Mouse (Mus musculus): ENCODE measurements at regions not wholly inside any gene's neighbourhood (a gene's known extent, or its start where the extent isn't known, plus 50 kb on each side); places are given as distances from the start of the nearest gene placed in this dataset.

DNA sequence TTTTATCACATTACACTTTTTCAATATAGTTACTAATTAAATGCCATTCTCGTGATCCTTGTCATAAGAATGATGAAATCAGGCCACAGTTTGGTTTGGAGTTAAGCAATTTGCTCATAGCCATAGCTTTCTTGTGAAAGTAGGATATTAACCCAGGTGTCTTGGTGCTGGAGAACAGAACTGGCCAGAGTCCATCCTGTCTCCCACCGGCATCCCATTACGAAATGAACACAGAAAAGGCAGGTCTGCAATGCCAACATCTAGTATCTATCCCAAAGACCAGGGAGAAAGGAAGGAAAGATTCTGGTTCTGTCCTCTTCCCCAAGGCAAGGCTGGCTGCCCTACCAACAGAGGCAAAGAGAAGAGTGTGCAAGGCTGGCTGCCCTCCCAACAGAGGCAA is 61.6 kb upstream of the Avpr1a start:
- no peak for DNase-seq

DNA sequence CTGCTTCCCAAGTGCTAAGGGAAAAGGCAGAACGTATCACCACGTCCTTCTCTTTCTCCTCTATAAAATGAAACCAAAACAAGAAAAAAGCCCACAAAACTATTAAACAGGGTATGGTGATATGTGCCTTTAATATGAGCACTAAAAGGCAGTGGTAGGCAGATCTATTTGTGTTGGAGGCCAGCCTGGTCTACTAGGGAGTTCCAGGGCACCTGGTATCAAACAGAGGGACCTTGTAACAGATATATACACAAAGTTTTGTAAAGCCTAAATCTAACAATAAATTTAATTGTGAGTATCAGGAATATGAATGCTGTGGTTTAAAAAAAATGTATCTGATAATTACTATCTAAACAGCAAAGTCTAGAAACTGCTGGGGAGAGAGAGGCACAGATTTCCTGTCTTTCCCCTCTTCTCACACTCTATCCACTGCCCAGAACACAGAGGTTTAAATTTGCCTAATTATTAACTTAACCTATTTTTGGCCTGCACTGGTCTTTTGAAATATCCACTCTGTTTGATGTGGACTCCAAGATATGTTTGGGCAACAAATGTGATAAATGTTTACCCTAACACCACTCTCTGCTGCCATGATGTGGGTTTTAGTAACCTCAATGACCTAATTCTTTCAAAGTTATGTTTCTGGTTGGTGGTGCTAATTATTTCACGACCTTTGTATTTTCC is 68.5 kb upstream of the Avpr1a start:
- no peak for DNase-seq

DNA sequence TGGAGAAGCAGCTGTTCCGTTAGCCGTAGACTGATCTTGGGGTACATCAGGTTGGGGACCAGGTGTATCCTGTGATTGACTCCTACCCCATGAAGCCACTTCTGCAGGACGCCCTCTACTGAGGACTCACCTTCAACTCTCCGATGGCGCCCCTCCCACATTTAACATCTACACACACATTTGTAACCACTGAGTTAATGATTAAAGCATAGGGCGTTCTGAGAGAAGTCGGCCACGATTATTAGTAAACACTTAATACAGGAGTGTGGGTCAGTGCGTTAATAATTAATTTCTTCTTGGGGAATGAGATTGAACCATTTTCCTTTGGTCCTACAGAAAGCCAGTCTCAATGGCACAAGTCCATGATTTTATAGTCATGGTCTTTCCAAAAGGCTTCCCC is 105.0 kb upstream of the Avpr1a start:
- DNase-seq: peak; percentile 5

DNA sequence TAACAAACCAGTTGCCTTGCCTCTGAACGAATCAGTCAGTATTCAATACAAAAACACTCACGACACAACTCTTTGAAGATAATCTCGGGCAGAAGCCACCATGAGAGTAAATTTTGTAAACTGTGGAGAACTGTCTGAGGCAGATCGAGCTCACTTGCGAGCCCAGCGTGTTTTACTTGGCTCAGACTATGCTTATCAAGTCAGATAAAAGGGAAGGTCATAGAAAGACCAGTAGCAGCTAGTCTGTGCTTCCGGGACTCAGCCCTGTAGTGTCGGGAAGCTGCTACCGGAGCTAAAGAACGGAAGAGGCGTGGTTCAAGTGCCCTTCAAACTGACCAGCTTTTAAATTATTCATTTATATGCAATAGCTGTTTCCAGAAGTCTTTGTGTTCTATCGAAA is 105.9 kb upstream of the Avpr1a start:
- peak; percentile 4 for DNase-seq

DNA sequence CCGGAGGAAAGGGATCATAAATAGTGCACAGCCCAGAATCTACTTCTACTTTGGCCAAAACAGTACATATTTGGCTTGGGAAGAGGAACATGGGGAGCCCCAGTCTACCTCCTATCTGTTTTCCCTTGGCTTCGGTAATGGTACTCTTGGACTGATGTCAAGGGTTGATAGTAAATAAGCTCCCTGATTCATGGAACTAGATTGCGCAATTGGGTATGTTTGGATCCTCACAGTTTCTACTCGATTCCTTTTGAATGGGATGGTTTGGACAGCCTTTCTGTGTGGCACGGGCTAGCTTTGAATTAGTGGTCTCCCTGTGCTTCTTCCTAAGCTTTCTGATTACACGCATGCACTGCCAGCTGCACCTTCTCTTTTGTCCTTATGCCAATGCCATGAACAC is 121.4 kb upstream of the Avpr1a start:
- no peak for DNase-seq

DNA sequence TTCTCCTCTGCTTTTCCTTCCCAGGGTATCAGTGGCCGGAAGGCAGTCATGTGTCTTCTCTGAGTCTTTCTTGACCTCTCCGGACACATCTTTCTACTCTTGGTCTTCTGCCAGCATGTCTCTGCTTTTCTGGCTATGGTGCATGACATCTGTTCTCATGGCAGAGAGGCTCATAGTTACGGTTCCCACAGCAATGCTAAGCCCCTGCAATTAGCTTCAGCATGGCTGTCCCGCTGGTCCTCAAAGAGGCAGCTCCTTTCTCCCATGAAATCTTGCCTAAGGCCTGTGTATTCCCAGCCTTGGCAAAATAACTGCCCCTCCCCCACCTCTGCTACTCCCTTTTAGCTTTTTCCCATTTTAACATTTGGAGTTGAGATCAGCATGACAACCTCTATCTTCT is 129.4 kb upstream of the Avpr1a start:
- DNase-seq: peak; percentile 42

DNA sequence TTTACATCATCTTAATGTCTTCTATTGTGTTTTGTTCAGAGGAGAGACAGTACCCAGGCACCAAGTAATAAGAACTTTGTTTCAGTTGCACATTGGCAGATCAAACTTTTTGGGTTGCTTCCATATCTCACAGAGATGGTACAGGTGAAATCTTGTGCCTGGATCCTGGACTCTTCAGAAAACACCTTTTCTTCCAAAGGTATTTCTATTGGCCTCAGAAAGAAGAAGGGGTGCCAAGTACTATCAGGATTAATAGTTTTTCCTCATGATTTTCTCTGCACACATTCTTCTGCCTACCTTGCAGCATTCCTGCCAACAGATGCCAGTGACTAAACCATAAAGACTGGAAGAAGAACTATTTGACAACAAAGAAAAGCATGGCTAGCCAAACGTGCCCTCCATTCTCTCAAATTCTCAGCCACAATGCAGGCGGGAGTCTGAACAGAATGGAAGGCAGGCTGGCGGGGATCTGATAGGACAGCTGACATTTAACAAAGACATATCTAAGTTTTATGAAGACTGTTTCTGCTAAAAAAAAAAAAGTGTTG is 137.6 kb upstream of the Avpr1a start:
- DNase-seq: no peak

DNA sequence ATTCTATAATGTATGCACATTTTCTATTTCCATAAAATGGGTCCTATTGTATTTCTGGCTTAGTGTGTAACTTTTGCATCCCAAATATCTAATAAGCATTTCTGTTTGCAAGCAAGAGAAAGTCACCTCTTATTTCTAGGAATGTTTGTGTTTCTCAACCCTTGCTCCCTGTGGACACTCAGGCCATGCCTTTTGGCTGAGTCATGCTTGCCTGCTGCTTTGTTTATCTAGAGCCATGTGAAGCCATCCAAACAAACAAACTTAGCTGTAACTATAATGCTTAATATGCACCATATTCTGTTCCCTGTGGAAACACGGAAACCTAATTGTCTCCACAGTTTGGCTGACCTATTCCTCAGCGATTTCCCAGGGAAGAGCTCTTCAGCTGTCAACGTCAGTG is 139.6 kb upstream of the Avpr1a start:
- DNase-seq: no peak

DNA sequence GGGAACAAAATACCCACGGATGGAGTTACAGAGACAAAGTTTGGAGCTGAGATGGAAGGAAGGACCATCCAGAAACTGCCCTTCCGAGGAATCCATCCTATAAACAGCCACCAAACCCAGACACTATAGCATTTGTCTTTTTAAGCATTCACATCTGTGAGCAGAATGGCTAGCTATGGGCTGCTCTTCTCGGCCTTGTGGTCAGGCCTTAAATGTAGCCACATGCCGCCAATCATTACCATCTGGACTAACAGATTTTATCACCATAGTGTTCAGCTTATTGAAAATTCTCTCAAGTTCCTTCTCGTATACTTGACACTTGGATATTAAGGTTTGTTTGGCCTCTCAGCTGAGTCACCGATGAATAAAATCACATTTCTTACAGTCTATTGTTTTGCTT is 146.0 kb upstream of the Avpr1a start:
- no peak for DNase-seq

DNA sequence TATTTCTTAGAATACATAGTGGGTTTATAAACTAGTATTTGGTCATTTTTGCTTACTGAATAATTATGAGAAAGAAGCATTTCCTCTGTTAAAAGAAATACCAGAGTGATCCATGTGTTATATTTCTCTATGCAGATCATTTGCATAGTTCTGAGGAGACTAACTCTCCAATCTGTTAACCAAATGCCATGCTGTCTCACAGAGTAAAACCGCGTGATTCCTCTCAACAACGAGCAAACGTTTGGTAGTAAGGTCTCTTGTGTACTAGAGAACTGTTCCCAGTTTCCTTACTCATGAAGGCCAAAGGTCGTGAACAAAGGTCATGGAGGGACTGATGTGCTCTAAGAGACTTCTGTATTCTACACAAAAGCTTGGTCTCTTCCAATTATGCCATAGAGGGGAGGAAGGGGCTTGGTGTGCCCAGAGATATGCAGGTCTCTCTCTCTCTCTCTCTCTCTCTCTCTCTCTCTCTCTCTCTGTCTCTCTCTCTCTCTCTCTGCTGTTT is 152.3 kb upstream of the Avpr1a start:
- no peak for DNase-seq

DNA sequence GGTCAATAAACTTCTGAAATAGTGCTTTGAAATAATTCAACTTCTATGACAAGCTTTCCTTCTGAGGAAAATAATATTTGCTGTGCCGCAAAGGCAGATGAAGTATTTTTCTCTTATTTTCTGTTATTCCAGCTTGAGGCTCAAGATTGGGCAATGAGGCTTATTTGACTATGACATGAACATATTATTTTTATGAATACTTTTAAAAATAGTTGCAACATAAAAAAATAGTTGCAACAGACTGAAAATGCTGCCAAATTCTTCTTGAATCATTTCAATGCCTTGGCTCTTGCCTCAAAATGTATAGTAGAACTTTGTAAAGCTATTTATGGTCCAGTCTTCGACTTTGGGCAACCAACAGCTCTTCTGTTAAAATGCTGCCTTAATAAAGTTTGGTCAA is 156.7 kb upstream of the Avpr1a start:
- no peak for DNase-seq

GRCm38 (mm10) chr10:122291091-122291490 is 157.2 kb upstream of the Avpr1a start:
- DNase-seq: no peak

- no peak for DNase-seq
These were observed 173.4 kb upstream of the Avpr1a start for GRCm38 (mm10) chr10:122274885-122275284.

DNA sequence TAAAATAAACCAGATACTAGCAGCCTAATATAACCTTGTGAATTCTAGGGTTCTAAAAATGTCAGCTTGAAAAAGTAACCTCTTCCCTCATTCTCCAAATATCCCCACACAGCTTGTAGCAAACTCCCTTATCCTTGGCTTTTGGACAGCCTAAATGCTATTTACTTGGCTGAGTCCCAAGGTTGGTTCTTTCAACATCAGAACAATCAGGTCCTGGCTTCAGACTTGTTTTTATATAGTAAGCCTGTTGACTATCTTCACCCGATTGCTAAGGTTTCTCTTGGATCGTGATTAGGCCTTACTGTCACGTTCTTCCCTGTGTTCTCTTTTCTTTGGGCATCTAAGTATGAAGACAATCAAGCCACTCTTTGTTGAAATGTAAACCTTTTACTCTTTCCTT is 174.1 kb upstream of the Avpr1a start:
- DNase-seq: peak; percentile 32

DNA sequence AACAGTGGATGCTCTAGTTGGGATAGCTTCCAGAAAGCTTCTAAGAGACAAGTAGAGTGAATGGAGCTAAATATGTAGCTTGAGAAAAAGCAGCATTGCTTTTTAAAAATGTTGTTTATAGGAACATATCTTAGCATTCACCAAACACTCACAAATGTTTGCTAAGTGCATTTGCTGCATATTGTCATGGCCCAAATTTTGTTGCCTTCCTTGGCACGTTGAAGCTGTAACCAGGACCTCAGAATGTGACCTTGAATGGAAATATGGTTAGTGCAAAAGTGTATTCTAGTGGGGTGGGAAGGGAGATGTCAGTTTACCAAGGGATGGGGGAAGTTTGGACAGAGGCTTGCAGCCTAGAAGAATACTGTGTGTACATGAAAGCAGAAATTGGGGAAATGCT is 166.9 kb upstream of the Rxylt1 start:
- no peak for DNase-seq

DNA sequence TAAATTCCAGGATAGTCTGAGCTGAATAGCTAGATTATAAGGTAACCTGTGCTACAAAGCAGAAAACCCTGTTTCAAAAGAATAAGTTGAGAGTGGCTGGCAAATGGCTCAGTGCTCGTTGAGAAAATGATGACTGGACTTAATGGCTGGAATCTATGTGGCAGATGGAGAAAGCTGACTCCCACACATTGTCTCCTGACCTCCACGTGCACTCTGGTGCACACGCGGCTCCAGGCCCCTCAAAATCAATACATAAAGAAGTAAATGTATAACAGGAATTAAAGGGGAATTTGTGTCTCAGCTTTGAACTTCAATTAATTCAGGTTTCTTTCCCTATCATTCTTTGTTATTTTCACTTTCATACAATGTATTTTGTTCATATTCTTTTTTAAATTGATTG is 162.2 kb upstream of the Rxylt1 start:
- no peak for DNase-seq

GRCm38 (mm10) chr10:122258711-122259110 is 161.5 kb upstream of the Rxylt1 start:
- DNase-seq: no peak

DNA sequence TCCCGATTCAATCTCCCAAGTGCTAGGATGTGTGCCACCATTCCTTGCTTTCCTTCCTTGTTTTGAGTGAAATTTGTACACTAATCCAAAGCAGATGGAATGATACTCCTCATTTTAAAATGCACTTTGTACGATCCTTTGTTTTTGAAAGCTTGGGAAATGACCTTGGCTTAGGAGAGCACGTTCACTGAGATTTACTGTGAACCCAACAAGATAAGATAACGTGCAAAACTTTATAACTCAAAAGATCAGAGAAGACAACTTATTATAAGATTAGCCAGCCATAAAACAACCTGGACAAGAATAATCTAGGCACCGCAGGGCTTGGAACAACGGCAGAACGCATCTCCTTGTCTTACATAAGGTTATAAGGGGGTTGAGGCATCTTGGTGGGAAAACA is 134.6 kb upstream of the Rxylt1 start:
- no peak for DNase-seq

DNA sequence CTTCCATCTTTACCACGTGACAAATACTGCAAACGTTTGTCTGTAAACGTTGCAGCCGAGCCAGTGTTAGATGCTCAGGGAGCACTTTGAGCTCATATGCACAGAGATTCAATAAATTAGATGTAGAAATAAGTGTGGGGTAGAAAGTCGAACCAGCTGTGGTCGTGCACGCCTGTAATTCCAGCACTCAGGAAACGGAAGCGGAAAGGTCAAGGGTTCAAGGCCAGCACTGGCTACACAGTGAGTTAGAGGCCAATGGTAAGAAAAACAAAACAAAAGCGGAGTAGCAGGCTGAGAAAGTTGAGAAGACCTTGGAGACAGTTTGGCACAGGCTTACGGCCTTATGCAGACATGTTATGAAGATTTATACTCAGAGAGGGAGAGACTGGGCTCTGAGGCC is 133.6 kb upstream of the Rxylt1 start:
- peak; percentile 42 for DNase-seq

- DNase-seq: no peak
These were observed 128.5 kb upstream of the Rxylt1 start for GRCm38 (mm10) chr10:122225679-122226078.

DNA sequence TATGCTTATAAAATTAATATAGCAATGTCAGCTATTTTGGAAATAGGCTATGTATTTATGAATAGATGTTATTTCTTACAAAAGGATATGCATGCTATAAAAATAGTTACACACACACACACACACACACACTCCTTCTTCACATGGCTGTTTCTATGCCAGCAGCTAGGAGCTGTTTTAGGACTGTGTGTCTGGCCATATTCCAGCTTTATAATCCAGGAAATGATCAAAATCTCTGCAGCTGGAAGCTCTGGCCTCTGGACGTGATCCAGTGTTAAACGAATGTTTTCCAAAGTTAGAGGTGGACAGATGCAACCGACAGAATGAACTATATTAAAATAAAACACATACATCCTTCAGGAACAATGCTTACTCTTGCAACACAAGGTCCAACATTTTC is 125.9 kb upstream of the Rxylt1 start:
- DNase-seq: peak; percentile 24

DNA sequence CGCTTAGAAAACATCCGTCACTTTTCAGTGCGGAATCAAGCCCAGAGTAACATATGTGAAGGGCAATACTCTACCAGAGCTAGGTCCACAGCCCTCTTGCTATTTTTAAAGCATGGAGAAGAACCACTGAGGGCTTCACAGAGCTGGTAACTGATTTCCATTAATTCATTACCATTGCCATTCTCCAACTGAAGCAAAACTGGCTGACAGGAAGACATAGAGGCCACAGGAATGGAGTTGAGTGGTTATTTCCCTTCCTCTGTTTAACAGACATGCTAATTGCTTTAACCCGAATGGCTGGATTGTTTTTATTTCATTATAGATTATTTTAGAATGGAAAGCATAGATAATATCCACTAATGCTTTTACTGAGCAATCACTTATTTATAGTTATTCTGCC is 120.4 kb upstream of the Rxylt1 start:
- no peak for DNase-seq

GRCm38 (mm10) chr10:122199791-122200190 is 102.6 kb upstream of the Rxylt1 start:
- no peak for DNase-seq

- no peak for DNase-seq
These were observed 100.5 kb upstream of the Rxylt1 start for GRCm38 (mm10) chr10:122197703-122198102.

DNA sequence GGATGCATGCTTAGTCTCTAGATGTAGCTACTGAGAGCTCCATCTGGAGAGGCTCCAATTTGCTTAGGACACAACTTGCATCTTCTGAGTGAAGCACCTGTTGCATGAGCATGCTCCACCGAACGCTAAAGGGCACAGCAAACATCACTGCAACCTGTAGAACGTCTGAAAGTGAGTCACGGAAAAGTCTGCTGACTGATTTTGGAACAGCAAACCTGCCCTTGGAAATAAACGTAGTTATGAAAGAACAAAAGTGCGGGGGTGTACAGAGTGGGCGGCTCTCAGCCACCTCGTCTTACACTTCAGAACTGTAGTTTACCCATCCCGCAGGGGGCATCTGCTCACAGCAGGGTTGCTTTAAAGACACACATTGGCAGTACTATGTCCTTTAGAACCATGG is 97.0 kb upstream of the Rxylt1 start:
- DNase-seq: no peak
